Mouse (Mus musculus) granulocyte monocyte progenitor cell, adult 5-6 weeks (primary cell): ENCODE measurements around the gene Tmpo. TPM values are rescaled to one million over a fixed set of nuclear protein-coding genes. Genes with fewer than 3 reads are reported as not detected.
"Not testable (repeated sequence)": the region's sequence is repeated elsewhere in the genome, so short reads cannot be mapped to it uniquely, and the experiment has no call there.

Source experiments
- ATAC-seq: replicated peaks from 2 replicates; pipeline ENCODE4 v1.8.0; 2016; ENCODE audit warnings: mild to moderate bottlenecking, moderate TSS enrichment, inconsistent platforms; ENCODE audit not compliant: poor library complexity, severe bottlenecking
- total RNA-seq, 2 experiments: library from RNA; stranded (forward) in 1 of 2; stranded (reverse) in 1 of 2; fragments of 200-712, 200-1000 nt in 1 of 2; fragments of >200 nt in 1 of 2; fragmentation: Nextera tagmentation in 1 of 2; gene quantifications; 2 replicates each; pipeline ENCODE4 v1.2.3; 2014 to 2017

Gene Tmpo
- total RNA-seq, 2 experiments from 2014 or later, result 186 to 339 TPM

- ATAC-seq, result 0 out of 2 replicates have a peak, but pooled peaks have one; percentile 4
These were observed 6.2 kb upstream of the Tmpo start for GRCm38 (mm10) chr10:91187349-91187748.

GRCm38 (mm10) chr10:91185721-91186120 is 4.6 kb upstream of the Tmpo start:
- no peak for ATAC-seq

- not testable (repeated sequence) for ATAC-seq
These were observed 3.8 kb upstream of the Tmpo start for GRCm38 (mm10) chr10:91184893-91185292.

- no peak for ATAC-seq
These were observed 2.2 kb upstream of the Tmpo start for GRCm38 (mm10) chr10:91183316-91183715.

GRCm38 (mm10) chr10:91182291-91182990 is 1.3 kb upstream of the Tmpo start:
- ATAC-seq, result no peak

- peak; percentile 87 for ATAC-seq
These were observed 560 bp upstream of the Tmpo start for GRCm38 (mm10) chr10:91181461-91182288.

- ATAC-seq, result no peak
These were observed 814 bp downstream of the Tmpo start for GRCm38 (mm10) chr10:91180301-91180700.

- ATAC-seq, result peak; percentile 15
These were observed 1.3 kb downstream of the Tmpo start for GRCm38 (mm10) chr10:91179834-91180233.

- no peak for ATAC-seq
These were observed 3.9 kb downstream of the Tmpo start for GRCm38 (mm10) chr10:91177201-91177600.

GRCm38 (mm10) chr10:91172329-91173100 is 8.6 kb downstream of the Tmpo start:
- ATAC-seq, result no peak

- peak; percentile 75 for ATAC-seq
These were observed 9.4 kb downstream of the Tmpo start for GRCm38 (mm10) chr10:91171455-91172328.

GRCm38 (mm10) chr10:91171041-91171440 is 10.1 kb downstream of the Tmpo start:
- no peak for ATAC-seq

GRCm38 (mm10) chr10:91170143-91170941 is 10.8 kb downstream of the Tmpo start:
- ATAC-seq, result peak; percentile 67

GRCm38 (mm10) chr10:91169414-91170065 is 11.6 kb downstream of the Tmpo start:
- no peak for ATAC-seq

GRCm38 (mm10) chr10:91167352-91167751 is 13.8 kb downstream of the Tmpo start:
- no peak for ATAC-seq

GRCm38 (mm10) chr10:91166890-91167289 is 14.2 kb downstream of the Tmpo start:
- peak; percentile 43 for ATAC-seq

- no peak for ATAC-seq
These were observed 15.3 kb downstream of the Tmpo start for GRCm38 (mm10) chr10:91165850-91166249.

GRCm38 (mm10) chr10:91164491-91164890 is 16.6 kb downstream of the Tmpo start:
- no peak for ATAC-seq
